Mouse (Mus musculus): Measurements from ENCODE around the gene Lama2.

DNA sequence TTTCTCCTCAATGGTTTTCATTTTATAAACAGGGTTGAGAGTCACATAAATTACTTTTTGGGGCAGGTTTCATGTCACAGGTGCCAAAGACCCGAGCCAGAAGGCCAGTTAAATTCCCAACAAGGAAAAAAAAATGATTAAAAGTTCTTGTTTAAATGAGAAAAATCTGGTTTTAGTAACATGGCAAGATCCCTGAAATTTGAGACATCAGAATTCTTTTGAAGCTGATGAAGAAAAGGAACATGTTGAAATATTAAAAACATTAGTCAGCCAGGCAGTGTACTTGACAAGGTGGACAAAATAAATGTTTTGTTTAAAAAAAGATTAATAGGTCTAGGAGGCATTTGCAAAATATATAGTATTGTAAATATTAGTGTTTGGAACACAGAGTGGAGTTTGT is 634.1 kb downstream of the Lama2 start:
- TF ChIP-seq CTCF (IDR thresholded peaks at IDR 0.05; ENCODE audit: borderline replicate concordance, insufficient read depth, low read length) (no peak), POLR2A (IDR thresholded peaks at IDR 0.05; ENCODE audit: low read depth, low read length) (no peak)
